Mouse (Mus musculus) splenic B cell, adult 2 months (primary cell): ENCODE data around the gene C5ar2.
"Not testable (repeated sequence)": the region's sequence is repeated elsewhere in the genome, so short reads cannot be mapped to it uniquely, and the experiment has no call there.

Source experiments
- DNase-seq: peaks from one replicate; pipeline ENCODE4 v3.0.0-alpha.2; 2011; ENCODE audit warnings: low read depth, low spot score
- H3K27me3 ChIP-seq: 2 replicates; pipeline ENCODE4 v1.6.1; 2012; ENCODE audit warnings: mild to moderate bottlenecking, low read length, moderate library complexity, mixed read lengths; ENCODE audit not compliant: control insufficient read depth, poor library complexity, insufficient read depth, severe bottlenecking
- H3K36me3 ChIP-seq: 2 replicates; pipeline ENCODE4 v1.6.1; 2012; ENCODE audit warnings: mild to moderate bottlenecking, low read length, moderate library complexity, mixed read lengths; ENCODE audit not compliant: control insufficient read depth, poor library complexity, insufficient read depth, severe bottlenecking

The C5ar2 gene

GRCm38 (mm10) chr7:16271139-16271538, 27.2 kb upstream of the C5ar2 start:
- H3K27me3 ChIP-seq, result no peaks in the 10 kb centered on the region
- no peaks in the 10 kb centered on the region for H3K36me3 ChIP-seq
- no peak for DNase-seq

GRCm38 (mm10) chr7:16266593-16266992, 22.6 kb upstream of the C5ar2 start:
- not testable (repeated sequence) for H3K27me3 ChIP-seq, H3K36me3 ChIP-seq
- DNase-seq, result peak; percentile 73

- DNase-seq, result no peak
- Histone ChIP-seq H3K36me3 (no peaks in the 10 kb centered on the region), H3K27me3 (no peaks in the 10 kb centered on the region)
These were observed 21.9 kb upstream of the C5ar2 start for GRCm38 (mm10) chr7:16265856-16266255.

GRCm38 (mm10) chr7:16263843-16264242, 19.9 kb upstream of the C5ar2 start:
- no peaks in the 10 kb centered on the region for H3K27me3 ChIP-seq
- no peaks in the 10 kb centered on the region for H3K36me3 ChIP-seq
- DNase-seq, result peak; percentile 47

- Histone ChIP-seq H3K36me3 (no peaks in the 10 kb centered on the region), H3K27me3 (no peaks in the 10 kb centered on the region)
- DNase-seq, result peak; percentile 93
These were observed 19.2 kb upstream of the C5ar2 start for GRCm38 (mm10) chr7:16263015-16263787.

GRCm38 (mm10) chr7:16261097-16261496, 17.1 kb upstream of the C5ar2 start:
- no peak for DNase-seq
- Histone ChIP-seq H3K36me3 (no peaks in the 10 kb centered on the region), H3K27me3 (no peaks in the 10 kb centered on the region)

- H3K36me3 ChIP-seq, result no peaks in the 10 kb centered on the region
- H3K27me3 ChIP-seq, result no peaks in the 10 kb centered on the region
- no peak for DNase-seq
These were observed 15.2 kb upstream of the C5ar2 start, which contains the start of gene C5ar1 for GRCm38 (mm10) chr7:16259110-16259590. Gene C5ar1, minus strand, starts transcription at chr7:16259540.

GRCm38 (mm10) chr7:16257830-16258229, 13.9 kb upstream of the C5ar2 start:
- DNase-seq, result no peak
- no peaks in the 10 kb centered on the region for H3K27me3 ChIP-seq
- H3K36me3 ChIP-seq, result no peaks in the 10 kb centered on the region

GRCm38 (mm10) chr7:16255963-16256362, 12.0 kb upstream of the C5ar2 start:
- not testable (repeated sequence) for H3K36me3 ChIP-seq, DNase-seq

GRCm38 (mm10) chr7:16254195-16254594, 10.2 kb upstream of the C5ar2 start:
- Histone ChIP-seq H3K36me3 (no peaks in the 10 kb centered on the region), H3K27me3 (no peaks in the 10 kb centered on the region)
- DNase-seq, result no peak

More at GRCm38 (mm10) chr7:16255963-16256362, 12.0 kb upstream of the C5ar2 start:
- not testable (repeated sequence) for H3K27me3 ChIP-seq

GRCm38 (mm10) chr7:16250687-16251086, 6.7 kb upstream of the C5ar2 start:
- no peak for DNase-seq

GRCm38 (mm10) chr7:16245958-16246357, 2.0 kb upstream of the C5ar2 start:
- DNase-seq, result peak; percentile 36
- Histone ChIP-seq H3K36me3 (no peaks in the 10 kb centered on the region), H3K27me3 (no peaks in the 10 kb centered on the region)

More at GRCm38 (mm10) chr7:16250687-16251086, 6.7 kb upstream of the C5ar2 start:
- Histone ChIP-seq H3K36me3 (no peaks in the 10 kb centered on the region), H3K27me3 (no peaks in the 10 kb centered on the region)

- H3K27me3 ChIP-seq, result no peaks in the 10 kb centered on the region
- DNase-seq, result no peak
- no peaks in the 10 kb centered on the region for H3K36me3 ChIP-seq
These were observed 1.8 kb downstream of the C5ar2 start for GRCm38 (mm10) chr7:16242198-16242597.

GRCm38 (mm10) chr7:16241787-16242186, 2.2 kb downstream of the C5ar2 start:
- Histone ChIP-seq H3K36me3 (no peaks in the 10 kb centered on the region), H3K27me3 (no peaks in the 10 kb centered on the region)
- no peak for DNase-seq

GRCm38 (mm10) chr7:16240978-16241303, 3.0 kb downstream of the C5ar2 start:
- no peak for DNase-seq
- no peaks in the 10 kb centered on the region for H3K27me3 ChIP-seq
- H3K36me3 ChIP-seq, result no peaks in the 10 kb centered on the region
